Mouse (Mus musculus) CH12F3 (cell line): ENCODE results near the gene Hba-a1.
"Not testable (repeated sequence)": the region's sequence is repeated elsewhere in the genome, so short reads cannot be mapped to it uniquely, and the experiment has no call there.

Experiments
- in situ Hi-C: fragments of 300-500 bp; cut with MboI; formaldehyde crosslinking; loops from 2 replicates; pipeline ENCODE4 v1.14.3; 2020; ENCODE audit warnings: low sequenced_read_pairs

The Hba-a1 gene

GRCm38 (mm10) chr11:32283091-32283777 lies at the start of gene Hba-a1:
Hba-a1 (plus strand) TSS chr11:32283511.
- in situ Hi-C loops, result not testable (repeated sequence)

GRCm38 (mm10) chr11:32233895-32234294 lies 49.4 kb upstream of the Hba-a1 start:
- in situ Hi-C loops, result no loop called here

DNA sequence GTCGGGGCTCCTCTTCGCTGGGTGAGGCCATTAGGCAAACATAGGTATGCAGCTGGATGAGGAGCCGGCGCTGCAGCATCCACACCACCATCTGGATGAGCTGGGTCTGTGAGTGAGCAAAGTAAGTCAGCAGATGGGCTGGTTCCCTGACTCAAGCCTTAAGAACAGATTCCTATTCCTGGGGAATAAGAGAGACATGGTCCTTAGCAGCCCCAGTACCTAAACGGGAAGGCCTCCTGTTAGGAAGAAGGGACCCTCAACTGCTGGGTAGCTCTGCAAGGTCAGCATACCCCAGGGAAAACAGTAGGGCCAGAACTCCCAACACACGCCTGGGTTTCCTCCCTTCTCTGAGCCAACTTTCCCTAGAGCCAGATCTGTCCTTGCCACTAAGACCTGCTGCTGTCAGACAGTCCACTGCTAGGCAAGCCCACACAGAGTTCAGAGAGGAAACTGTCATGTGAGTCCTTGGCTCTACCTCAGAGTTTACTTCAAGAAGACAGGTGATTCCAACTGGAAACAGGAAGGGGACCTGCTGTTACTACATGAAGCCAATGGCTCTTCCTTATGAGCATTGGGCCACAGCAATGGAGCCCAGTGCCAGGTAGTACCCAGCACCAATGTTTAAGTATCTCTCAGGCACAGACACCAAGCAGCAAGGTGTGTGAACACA lies 48.4 kb upstream of the Hba-a1 start:
- in situ Hi-C loops, result loop anchor here (5.0 kb wide), 1 partner anchor 53 kb away; no protein-coding TSS in a partner anchor

DNA sequence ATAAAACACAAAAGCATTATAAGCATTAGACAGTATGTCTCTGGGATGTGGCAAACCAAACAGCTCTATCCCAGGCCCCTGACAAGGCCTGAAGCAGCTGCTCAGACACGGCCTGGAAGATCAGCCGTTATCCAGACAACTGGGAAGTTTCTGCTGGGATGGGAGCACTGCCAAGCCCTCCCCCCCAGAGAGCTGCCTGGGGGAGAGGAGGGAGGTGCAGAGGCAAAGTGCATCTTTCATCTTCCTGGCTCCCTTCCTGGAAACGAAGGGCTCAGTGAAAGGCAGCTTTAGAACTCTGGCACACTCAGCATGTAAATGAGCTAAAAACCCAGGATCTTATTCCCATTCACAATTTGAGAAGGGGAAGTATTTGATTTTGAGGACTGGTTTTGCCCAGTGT lies 47.7 kb upstream of the Hba-a1 start:
- in situ Hi-C loops, result loop anchor here (5.0 kb wide), 1 partner anchor 53 kb away; no protein-coding TSS in a partner anchor

- in situ Hi-C loops, result loop anchor here (5.0 kb wide), 1 partner anchor 54 kb away; no protein-coding TSS in a partner anchor
These were observed 47.2 kb upstream of the Hba-a1 start for GRCm38 (mm10) chr11:32236132-32236531.

GRCm38 (mm10) chr11:32236712-32237410 lies 46.5 kb upstream of the Hba-a1 start:
- in situ Hi-C loops, result loop anchor here (5.0 kb wide), 1 partner anchor 55 kb away; no protein-coding TSS in a partner anchor

DNA sequence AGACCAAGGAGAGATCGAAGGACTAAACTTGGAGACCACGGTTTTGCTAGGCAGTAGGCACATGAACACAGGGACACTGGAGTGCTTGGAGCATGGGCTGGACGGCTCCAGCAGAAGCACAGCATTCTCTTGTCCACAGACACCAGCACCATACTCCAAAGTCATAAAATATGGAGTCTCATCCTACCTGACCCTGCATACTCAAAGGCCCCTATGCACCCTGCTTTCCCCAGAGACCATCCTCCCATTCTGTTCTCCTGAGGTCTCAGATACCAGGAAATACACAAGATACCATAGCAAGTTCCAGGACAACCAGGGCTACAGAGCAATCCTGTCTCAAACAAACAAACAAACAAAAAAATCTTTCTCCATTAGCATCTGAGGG lies 45.9 kb upstream of the Hba-a1 start:
- in situ Hi-C loops, result loop anchor here (5.0 kb wide), 1 partner anchor 55 kb away; no protein-coding TSS in a partner anchor

DNA sequence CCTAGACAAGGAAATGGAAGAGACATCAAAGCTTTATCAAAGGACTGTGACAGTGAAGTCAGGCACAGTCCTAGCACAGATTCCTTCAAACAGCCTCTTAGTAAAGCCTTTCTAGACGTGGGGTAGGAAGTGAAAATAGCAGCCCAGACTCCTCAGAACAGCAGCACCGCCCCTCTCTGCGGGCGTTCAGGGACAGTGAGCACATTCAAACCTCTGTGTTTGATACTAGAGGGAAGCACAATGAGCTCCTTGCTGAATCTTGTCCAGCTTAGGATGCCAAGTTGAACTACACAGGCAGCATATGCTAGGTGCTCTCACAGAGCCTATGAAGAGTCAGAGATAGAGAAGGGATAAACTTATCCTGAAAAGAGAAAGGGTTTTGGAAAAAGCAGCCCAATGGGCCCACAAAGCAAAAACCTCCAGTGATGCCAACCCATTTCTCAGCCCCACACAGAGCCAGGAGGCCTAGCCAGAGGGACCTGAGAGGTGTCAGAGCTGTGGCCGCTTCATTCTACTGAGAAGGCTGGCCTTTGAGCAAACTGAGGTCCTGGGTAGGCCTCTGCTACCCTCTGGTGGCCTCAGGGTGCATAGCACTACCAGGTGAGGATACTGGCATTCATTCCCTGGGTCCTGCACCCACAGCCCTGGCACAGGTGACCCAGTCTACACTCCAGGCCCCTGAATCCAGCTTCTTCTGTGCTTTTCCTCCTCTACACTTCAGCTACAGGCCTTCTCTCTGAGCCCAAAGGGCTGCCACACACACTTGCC lies 45.0 kb upstream of the Hba-a1 start:
- in situ Hi-C loops, result loop anchor here (5.0 kb wide), 1 partner anchor 56 kb away; no protein-coding TSS in a partner anchor

- in situ Hi-C loops, result no loop called here
These were observed 41.9 kb upstream of the Hba-a1 start for GRCm38 (mm10) chr11:32241391-32241790.

GRCm38 (mm10) chr11:32242209-32242608 lies 41.1 kb upstream of the Hba-a1 start:
- in situ Hi-C loops, result no loop called here

DNA sequence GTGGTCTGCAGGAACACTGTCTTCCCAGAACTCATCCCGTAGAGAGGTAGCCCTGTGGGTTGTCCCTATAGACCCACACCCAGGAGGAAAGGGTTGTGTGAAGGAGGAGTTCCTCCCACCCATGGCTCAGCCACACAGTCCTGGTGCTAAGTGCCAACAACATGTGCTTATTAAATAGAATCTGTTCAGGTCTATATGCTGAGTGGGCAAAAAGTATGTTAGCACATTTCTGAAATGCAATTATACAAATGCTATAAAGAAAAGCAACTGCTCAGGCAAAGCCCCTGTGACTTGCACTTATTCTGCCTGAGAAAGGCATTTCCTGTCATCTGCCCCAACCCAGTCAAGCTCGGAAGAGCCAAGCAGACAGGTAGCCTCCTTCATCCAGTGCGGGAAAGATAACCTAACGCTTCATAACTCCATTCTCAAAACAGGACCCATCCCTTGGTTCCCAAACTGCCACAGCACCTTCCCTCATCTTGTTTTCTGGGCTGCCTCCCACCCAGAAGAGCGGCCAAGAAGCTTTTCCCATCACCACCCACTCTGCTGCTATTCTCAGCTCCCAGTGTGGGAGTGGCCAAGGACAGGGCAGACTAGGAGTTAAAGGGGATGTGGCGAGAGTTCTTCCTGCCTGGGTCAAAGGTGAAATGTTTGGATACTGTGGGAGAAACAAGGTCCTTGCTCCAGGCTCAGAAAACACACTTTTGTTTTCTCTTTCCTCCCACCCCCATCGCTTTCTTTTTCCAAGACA lies 39.9 kb upstream of the Hba-a1 start:
- in situ Hi-C loops, result no loop called here

DNA sequence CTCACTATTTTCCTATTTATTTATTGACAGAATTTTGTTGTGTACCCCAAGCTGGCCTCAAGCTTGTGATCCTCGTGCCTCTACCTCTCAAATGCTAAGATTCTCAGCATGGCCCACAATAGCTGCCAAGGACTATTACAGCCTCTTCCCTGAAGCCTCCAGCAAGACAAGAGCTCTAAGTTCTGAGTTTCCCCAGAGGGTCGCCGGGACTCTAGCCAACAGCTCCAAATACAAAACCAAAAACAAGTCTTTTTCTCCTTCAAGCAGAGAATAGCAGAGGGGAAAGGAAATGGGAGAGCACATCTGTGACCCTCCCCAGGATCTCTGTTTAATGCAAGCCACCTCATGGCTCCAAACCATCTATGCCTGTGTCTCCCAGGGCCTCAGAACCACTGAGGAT lies 39.2 kb upstream of the Hba-a1 start:
- in situ Hi-C loops, result no loop called here

DNA sequence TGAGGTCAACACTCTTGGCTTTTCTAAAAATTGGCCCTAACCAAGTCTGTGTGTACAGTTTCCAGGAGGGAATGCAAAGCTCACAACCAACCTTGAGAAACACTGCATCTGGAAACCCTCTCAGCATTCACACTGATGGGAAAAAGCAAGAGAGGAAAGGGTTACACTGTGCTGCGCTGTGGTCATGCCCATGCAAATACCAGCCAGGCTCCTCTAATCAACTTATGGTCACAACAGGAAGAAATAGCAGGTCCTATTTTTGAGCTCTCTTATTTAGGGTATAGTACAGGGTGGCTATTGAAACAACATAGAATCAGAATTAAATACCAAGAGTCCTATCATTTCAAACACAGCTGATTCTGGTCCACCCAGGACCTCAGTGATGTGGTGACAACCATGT lies 38.7 kb upstream of the Hba-a1 start:
- in situ Hi-C loops, result no loop called here

DNA sequence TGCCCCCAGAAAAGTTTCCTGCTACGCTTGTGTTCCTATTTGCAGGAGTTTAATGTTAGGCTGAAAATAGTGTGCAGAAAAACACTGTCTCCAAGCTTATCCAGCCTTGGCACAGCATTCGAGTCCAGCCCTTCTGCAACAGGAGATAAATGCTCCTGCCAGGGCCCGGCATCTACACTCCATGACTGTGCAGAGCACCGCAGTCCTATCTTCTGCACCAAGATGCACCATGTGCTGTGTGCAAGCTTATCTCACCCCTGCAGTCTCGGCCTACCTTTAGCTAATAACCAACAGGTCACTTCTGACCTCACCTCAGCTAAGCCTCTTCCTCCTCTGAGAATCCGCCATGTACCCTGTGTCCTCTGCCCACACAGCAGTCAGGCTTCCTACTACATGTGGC lies 37.7 kb upstream of the Hba-a1 start:
- in situ Hi-C loops, result no loop called here

- in situ Hi-C loops, result no loop called here
These were observed 36.2 kb upstream of the Hba-a1 start for GRCm38 (mm10) chr11:32247068-32247467.

GRCm38 (mm10) chr11:32248350-32248749 lies 35.0 kb upstream of the Hba-a1 start:
- in situ Hi-C loops, result no loop called here

DNA sequence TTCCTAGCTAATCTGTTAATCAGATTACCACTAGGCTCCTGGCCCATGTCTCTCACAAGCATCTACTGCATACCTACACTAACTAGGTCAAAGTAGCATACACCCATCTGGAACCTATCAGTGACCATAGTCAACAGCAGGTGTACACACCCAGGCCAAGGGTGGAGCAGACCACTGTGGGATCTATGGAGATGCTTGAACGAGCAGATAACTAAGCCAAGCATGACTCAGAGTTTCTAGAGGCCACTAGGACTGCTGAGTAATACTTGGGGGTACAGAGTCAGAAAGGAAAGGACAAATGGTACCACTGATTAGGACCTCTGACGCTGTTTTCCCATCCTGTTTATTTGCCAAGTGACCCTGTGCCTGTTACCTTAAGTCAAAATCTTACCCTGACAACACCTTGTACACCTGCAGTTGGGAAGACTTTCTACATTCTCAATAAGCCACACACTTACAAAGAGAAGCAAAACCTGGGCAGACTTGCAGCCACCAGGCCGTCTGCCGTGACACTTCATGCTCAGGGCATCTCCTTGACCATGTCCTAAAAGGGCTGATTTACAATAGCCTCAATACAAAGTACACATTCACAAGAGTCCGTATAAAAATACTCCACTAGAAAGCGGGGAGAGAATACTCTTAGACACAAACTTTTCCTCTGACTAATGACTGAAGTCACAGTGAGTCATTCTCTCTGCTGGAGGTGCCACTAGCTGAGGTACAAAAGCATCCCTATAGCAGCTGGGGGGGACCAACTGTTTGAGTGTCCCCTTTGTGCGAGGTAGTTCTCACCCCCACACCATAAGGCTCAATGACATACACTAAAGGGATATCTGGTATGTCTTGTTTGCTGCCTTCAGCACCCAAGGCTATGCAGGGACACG lies 32.2 kb upstream of the Hba-a1 start:
- in situ Hi-C loops, result no loop called here

GRCm38 (mm10) chr11:32253121-32253520 lies 30.2 kb upstream of the Hba-a1 start:
- in situ Hi-C loops, result no loop called here

DNA sequence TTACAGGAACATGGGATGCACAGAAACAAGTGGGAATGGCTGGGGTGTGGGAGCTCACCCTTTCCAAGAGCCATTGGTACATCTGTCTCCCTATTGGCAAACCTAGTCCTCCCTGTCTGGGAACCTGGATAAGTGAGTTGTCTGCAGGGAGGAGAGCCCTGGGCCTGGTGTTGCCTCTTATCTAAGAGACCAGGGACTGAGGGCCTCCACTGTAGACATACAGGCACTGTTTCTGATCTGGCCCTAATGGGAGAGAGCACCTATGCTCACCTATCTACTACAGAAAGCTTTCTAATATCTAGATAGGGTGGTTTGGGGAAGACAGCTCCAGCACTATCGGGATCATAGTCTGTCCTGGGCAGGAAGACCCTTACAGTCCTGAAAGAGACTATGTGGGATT lies 27.2 kb upstream of the Hba-a1 start:
- in situ Hi-C loops, result no loop called here
